26 mouse cellular contexts compared by ENCODE assay signal in the genomic region with DNA sequence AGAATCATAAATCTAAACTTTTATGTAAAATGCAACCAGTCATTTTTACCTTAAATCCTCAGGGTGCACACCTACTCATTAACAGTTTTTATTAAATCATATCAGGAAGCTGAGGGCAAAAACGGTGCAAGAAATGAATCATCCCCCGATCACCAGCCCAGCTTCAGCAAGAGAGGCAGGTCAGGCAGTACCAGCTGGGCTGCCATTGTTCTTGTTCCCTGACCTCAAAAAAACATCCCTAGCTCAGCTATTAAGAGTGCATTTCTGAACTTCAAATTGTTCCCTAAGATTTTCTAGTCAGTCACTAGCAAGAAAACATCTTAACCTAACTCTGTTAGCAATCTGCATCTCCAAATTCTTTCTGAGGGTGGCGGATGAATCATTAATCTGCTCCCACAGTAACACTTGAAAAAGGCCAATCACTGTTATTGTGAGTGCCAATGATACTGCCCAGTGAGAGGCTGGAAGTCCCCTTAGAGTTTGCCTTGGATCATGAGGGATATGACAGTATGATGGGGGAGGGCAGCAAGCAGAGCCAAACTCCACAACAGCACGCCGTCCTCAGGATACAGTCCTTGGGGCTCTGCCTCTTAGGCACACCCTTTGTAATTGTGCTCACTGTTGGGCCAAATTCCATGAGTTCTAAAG.
A peak's percentile ranks its signal among the peaks of the same experiment; 100 is the strongest.
DNase-seq lines count a peak whose midpoint lies in the region; ATAC-seq and TF ChIP-seq lines count a peak whose summit lies in the region.
"Had no signal": no experiment of that assay in that cellular context is flagged by ENCODE, and none has a peak within 500 bp of the region (broad histone marks: within the 10 kb centered on the region; RNA-seq: fewer than 3 reads in every experiment).

No protein-coding gene starts in this region.

- no peak; the same call in 1 of the 2 replicates for ATAC-seq in kidney, postnatal 0 days (replicated peaks; ENCODE audit: low FRiP score, low read depth)
- ATAC-seq: forebrain, embryonic 13.5 days; intestine, embryonic 15.5 days had no signal

- no peaks in the 10 kb centered on the region for H3K27me3 ChIP-seq in kidney, postnatal 0 days (ENCODE audit: insufficient read depth, low read length)
- H3K27me3 ChIP-seq: embryonic facial prominence, embryonic 12.5 days; forebrain, embryonic 13.5 days; heart, embryonic 15.5 days; hindbrain, embryonic 15.5 days; intestine, embryonic 15.5 days had no signal

- H3K9ac ChIP-seq in kidney, postnatal 0 days (ENCODE audit: low read depth, low read length) = no peak overlapping the region
- H3K9ac ChIP-seq: embryonic facial prominence, embryonic 12.5 days; forebrain, embryonic 13.5 days; heart, embryonic 15.5 days; hindbrain, embryonic 15.5 days; intestine, embryonic 15.5 days had no signal

- WGBS in kidney, postnatal 0 days = 50% methylated on average over 5 of the region's 5 CpGs

- peak; percentile 73 for DNase-seq in heart, adult 11 months
- DNase-seq in heart, postnatal 4 days = no peak
- peak; percentile 30 for DNase-seq in testis, postnatal 10 days (ENCODE audit: low spot score)
- no peak for DNase-seq in testis, postnatal 14 days (ENCODE audit: low spot score)
- DNase-seq in kidney, postnatal 0 days (ENCODE audit: low spot score) = peak; percentile 7
- DNase-seq in skeletal muscle tissue, adult 2 months (ENCODE audit: low read depth, low spot score) = peak; percentile 14
- no peak for DNase-seq in adipocyte (ENCODE audit: low spot score)
- no peak for DNase-seq in spleen, postnatal 36 days (ENCODE audit: low spot score in 2 of 2)
- DNase-seq: adrenal gland, postnatal 36 days; cerebellum, adult 11-12 months; cerebellum, postnatal 10 days; gastrocnemius, adult 2 months; heart, postnatal 36 days; liver; lung, adult 2 months; lung, postnatal 14 days; right cerebral cortex, postnatal 4 days; thymus, postnatal 14 days had no signal

- no peak for TF ChIP-seq CTCF in kidney, postnatal 0 days (IDR thresholded peaks at IDR 0.05; ENCODE audit: low read depth)

- H3K4me1 ChIP-seq in kidney, postnatal 0 days (replicated peaks; ENCODE audit: insufficient read depth, low read length) = no peaks in the 10 kb centered on the region
- H3K4me1 ChIP-seq: embryonic facial prominence, embryonic 12.5 days; forebrain, embryonic 13.5 days; heart, embryonic 15.5 days; hindbrain, embryonic 15.5 days; intestine, embryonic 15.5 days had no signal

- H3K4me2 ChIP-seq in kidney, postnatal 0 days (ENCODE audit: low read length) = 0 out of 2 replicates have a peak overlapping the region, but pooled peaks have one; percentile 21
- H3K4me2 ChIP-seq: embryonic facial prominence, embryonic 12.5 days; forebrain, embryonic 13.5 days; heart, embryonic 15.5 days; hindbrain, embryonic 15.5 days; intestine, embryonic 15.5 days; midbrain, embryonic 11.5 days had no signal

- no peaks in the 10 kb centered on the region for H3K9me3 ChIP-seq in kidney, postnatal 0 days (replicated peaks; ENCODE audit: low read length)
- H3K9me3 ChIP-seq: embryonic facial prominence, embryonic 12.5 days; forebrain, embryonic 13.5 days; heart, embryonic 15.5 days; hindbrain, embryonic 15.5 days; intestine, embryonic 15.5 days; limb, embryonic 10.5 days had no signal

- H3K36me3 ChIP-seq in kidney, postnatal 0 days (ENCODE audit: insufficient read depth, low read length) = no peaks in the 10 kb centered on the region
- H3K36me3 ChIP-seq: embryonic facial prominence, embryonic 12.5 days; heart, embryonic 15.5 days; hindbrain, embryonic 15.5 days; intestine, embryonic 15.5 days; limb, embryonic 10.5 days had no signal

- peak overlapping the region; percentile 72 for H3K27ac ChIP-seq in kidney, postnatal 0 days
- H3K27ac ChIP-seq: embryonic facial prominence, embryonic 12.5 days; forebrain, embryonic 13.5 days; gastrocnemius, adult 2 months; heart, embryonic 15.5 days; hindbrain, embryonic 15.5 days; intestine, embryonic 15.5 days; limb, embryonic 10.5 days had no signal

- no peak overlapping the region for H3K4me3 ChIP-seq in kidney, postnatal 0 days (replicated peaks; ENCODE audit: low read depth, low read length)
- H3K4me3 ChIP-seq: embryonic facial prominence, embryonic 12.5 days; erythroblast, embryonic 14.5 days; forebrain, embryonic 13.5 days; gastrocnemius, adult 2 months; heart, embryonic 15.5 days; hindbrain, embryonic 15.5 days; intestine, embryonic 15.5 days; limb, embryonic 10.5 days had no signal

Comparison
In these comparisons a context has a peak if more than half of its experiments do, and no peak if none do; other contexts are left out.
1. DNase-seq: peak in heart, adult 11 months (single experiment), testis, postnatal 10 days (single experiment), kidney, postnatal 0 days (single experiment) and skeletal muscle tissue, adult 2 months (single experiment); none in heart, postnatal 4 days (single experiment), testis, postnatal 14 days (single experiment), adipocyte (single experiment) and spleen, postnatal 36 days (0 of 2).